Mouse (Mus musculus): ENCODE results near the gene Olfr251. TPM values are rescaled to one million over a fixed set of nuclear protein-coding genes. Genes with fewer than 3 reads are reported as not detected.

Gene Olfr251
- polyA plus RNA-seq, 1 experiment from 2014 or later = not detected

GRCm38 (mm10) chr9:38429155-38429554 lies 52.3 kb downstream of the Olfr251 start, which contains the start of gene Olfr901:
Gene Olfr901 (plus strand): TSS chr9:38429455.
- Histone ChIP-seq H3K4me3 (replicated peaks; ENCODE audit: low read depth, low read length) (no peak within 1 kb of the TSS), H3K4me1 (ENCODE audit: control insufficient read depth, insufficient read depth, low read length) (no peaks in the 10 kb centered on the region), H3K4me2 (ENCODE audit: low read length) (no peak within 1 kb of the TSS), H3K36me3 (ENCODE audit: control insufficient read depth, insufficient read depth, low read length) (no peaks in the 10 kb centered on the region), H3K27ac (replicated peaks; ENCODE audit: low read depth, low read length) (no peak within 1 kb of the TSS), H3K9ac (replicated peaks; ENCODE audit: low read length) (no peak within 1 kb of the TSS), H3K9me3 (ENCODE audit: control insufficient read depth, low read length) (no peaks in the 10 kb centered on the region), H3K27me3 (ENCODE audit: control insufficient read depth, insufficient read depth, low read length) (no peaks in the 10 kb centered on the region)
- DNase-seq = no peak
- WGBS = 87% methylated on average over 1 of the region's 1 CpGs
- ATAC-seq (ENCODE audit: low FRiP score, low TSS enrichment) = no peak

Other genes starting within 250 kb of the Olfr251 start
- not detected in 2 replicates for gene Olfr890, start 234.6 kb upstream of the Olfr251 start, polyA plus RNA-seq (2014; fragmentation: Nextera tagmentation; extraction: Ambion mirVana)
- not detected in 2 replicates for gene Olfr891, start 196.3 kb upstream of the Olfr251 start, polyA plus RNA-seq (2014; fragmentation: Nextera tagmentation; extraction: Ambion mirVana)
- gene Olfr893, start 168.7 kb upstream of the Olfr251 start, polyA plus RNA-seq (2014; fragmentation: Nextera tagmentation; extraction: Ambion mirVana) = not detected in 2 replicates
- gene Olfr894, start 159.0 kb upstream of the Olfr251 start, polyA plus RNA-seq (2014; fragmentation: Nextera tagmentation; extraction: Ambion mirVana) = not detected in 2 replicates
- not detected in 2 replicates for gene Olfr143, start 124.3 kb upstream of the Olfr251 start, polyA plus RNA-seq (2014; fragmentation: Nextera tagmentation; extraction: Ambion mirVana)
- gene Olfr895, start 109.2 kb upstream of the Olfr251 start, polyA plus RNA-seq (2014; fragmentation: Nextera tagmentation; extraction: Ambion mirVana) = not detected in 2 replicates
- gene Olfr896-ps1, start 86.0 kb upstream of the Olfr251 start, polyA plus RNA-seq (2014; fragmentation: Nextera tagmentation; extraction: Ambion mirVana) = not detected in 2 replicates
- gene Olfr25, start 48.0 kb upstream of the Olfr251 start, polyA plus RNA-seq (2014; fragmentation: Nextera tagmentation; extraction: Ambion mirVana) = not detected in 2 replicates
- gene Olfr898, start 28.7 kb upstream of the Olfr251 start, polyA plus RNA-seq (2014; fragmentation: Nextera tagmentation; extraction: Ambion mirVana) = not detected in 2 replicates
- not detected in 2 replicates for gene Olfr250, start 10.2 kb upstream of the Olfr251 start, polyA plus RNA-seq (2014; fragmentation: Nextera tagmentation; extraction: Ambion mirVana)
- gene Olfr147, start 24.6 kb downstream of the Olfr251 start, polyA plus RNA-seq (2014; fragmentation: Nextera tagmentation; extraction: Ambion mirVana) = not detected in 2 replicates
- not detected in 2 replicates for gene Olfr901, start 52.4 kb downstream of the Olfr251 start, polyA plus RNA-seq (2014; fragmentation: Nextera tagmentation; extraction: Ambion mirVana)
- gene Olfr902, start 70.6 kb downstream of the Olfr251 start, polyA plus RNA-seq (2014; fragmentation: Nextera tagmentation; extraction: Ambion mirVana) = not detected in 2 replicates
- gene Olfr904, start 86.1 kb downstream of the Olfr251 start, polyA plus RNA-seq (2014; fragmentation: Nextera tagmentation; extraction: Ambion mirVana) = not detected in 2 replicates
- gene Olfr905, start 94.0 kb downstream of the Olfr251 start, polyA plus RNA-seq (2014; fragmentation: Nextera tagmentation; extraction: Ambion mirVana) = not detected in 2 replicates
- not detected in 2 replicates for gene Olfr906, start 110.0 kb downstream of the Olfr251 start, polyA plus RNA-seq (2014; fragmentation: Nextera tagmentation; extraction: Ambion mirVana)
- not detected in 2 replicates for gene Olfr907, start 118.7 kb downstream of the Olfr251 start, polyA plus RNA-seq (2014; fragmentation: Nextera tagmentation; extraction: Ambion mirVana)
- gene Olfr911-ps1, start 144.5 kb downstream of the Olfr251 start, polyA plus RNA-seq (2014; fragmentation: Nextera tagmentation; extraction: Ambion mirVana) = not detected in 2 replicates
- not detected in 2 replicates for gene Olfr910, start 160.8 kb downstream of the Olfr251 start, polyA plus RNA-seq (2014; fragmentation: Nextera tagmentation; extraction: Ambion mirVana)
- gene Olfr912, start 203.1 kb downstream of the Olfr251 start, polyA plus RNA-seq (2014; fragmentation: Nextera tagmentation; extraction: Ambion mirVana) = not detected in 2 replicates
- gene Olfr913, start 215.7 kb downstream of the Olfr251 start, polyA plus RNA-seq (2014; fragmentation: Nextera tagmentation; extraction: Ambion mirVana) = not detected in 2 replicates
- not detected in 2 replicates for gene Olfr914, start 228.0 kb downstream of the Olfr251 start, polyA plus RNA-seq (2014; fragmentation: Nextera tagmentation; extraction: Ambion mirVana)